Mouse (Mus musculus) left cerebral cortex, adult 18-20 months (tissue): Measurements from ENCODE around the gene Capn15. TPM values are rescaled to one million over a fixed set of nuclear protein-coding genes. Genes with fewer than 3 reads are reported as not detected.

Source experiments
- DNase-seq, 2 experiments: peaks; one replicate each; pipeline ENCODE4 v3.0.0; 2021 to 2022; ENCODE audit warnings: low spot score in 2 of 2, mixed read lengths in 1 of 2
- total RNA-seq, 2 experiments: library from RNA; stranded (reverse); gene quantifications; 2 replicates each; pipeline ENCODE4 v1.2.3; 2021

The Capn15 gene
- total RNA-seq, 2 experiments from 2014 or later, result 50.6 to 51.4 TPM

DNA sequence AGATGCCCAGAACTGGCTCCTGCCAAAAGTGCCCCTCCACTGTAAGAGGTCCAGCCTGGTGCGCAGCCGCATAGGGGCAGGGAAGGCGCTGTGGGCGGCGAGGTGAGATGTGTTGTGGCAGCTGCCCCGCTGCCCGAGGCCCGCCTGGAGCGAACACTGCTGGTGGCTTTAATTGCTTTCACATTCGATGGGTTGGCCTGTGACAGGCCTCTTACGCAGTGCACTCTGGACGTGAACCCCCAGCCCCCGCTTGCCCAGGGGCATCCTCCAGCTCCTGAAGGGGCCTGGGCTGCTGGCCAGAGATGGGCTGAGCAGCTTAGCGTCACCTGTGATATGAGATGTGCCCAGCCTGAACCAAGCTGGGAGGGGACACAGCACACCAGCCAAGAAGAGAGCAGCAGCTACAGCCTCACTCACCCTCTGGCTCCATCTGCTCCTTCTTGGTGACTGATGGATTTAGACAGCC, 28.0 kb downstream of the Capn15 start:
- DNase-seq, result no peak

DNA sequence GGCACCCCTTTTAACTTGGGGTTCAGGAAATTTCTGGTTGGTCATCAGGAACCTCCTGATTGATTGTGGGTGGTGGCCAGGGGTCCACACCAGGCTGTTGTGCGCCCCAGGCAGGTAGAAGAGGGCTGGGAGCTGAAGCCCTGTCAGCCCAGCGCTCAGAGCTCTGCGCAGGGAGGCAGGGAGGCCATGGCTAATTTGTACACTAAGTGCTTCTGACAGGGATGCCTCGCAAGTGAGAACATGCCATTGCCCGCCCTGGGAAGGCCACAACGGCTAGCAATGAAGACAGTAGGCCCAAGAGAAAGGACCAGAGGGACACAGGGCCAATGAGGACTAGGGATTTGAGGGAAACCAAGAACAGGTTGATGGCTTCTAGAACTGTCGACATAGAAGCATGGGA, 29.0 kb downstream of the Capn15 start:
- no peak for DNase-seq

- no peak for DNase-seq
Measured at GRCm38 (mm10) chr17:25956201-25956600, 29.4 kb downstream of the Capn15 start.

- DNase-seq, result no peak
Measured at GRCm38 (mm10) chr17:25955736-25956135, 29.9 kb downstream of the Capn15 start.

GRCm38 (mm10) chr17:25954671-25955070, 30.9 kb downstream of the Capn15 start:
- DNase-seq, result no peak

DNA sequence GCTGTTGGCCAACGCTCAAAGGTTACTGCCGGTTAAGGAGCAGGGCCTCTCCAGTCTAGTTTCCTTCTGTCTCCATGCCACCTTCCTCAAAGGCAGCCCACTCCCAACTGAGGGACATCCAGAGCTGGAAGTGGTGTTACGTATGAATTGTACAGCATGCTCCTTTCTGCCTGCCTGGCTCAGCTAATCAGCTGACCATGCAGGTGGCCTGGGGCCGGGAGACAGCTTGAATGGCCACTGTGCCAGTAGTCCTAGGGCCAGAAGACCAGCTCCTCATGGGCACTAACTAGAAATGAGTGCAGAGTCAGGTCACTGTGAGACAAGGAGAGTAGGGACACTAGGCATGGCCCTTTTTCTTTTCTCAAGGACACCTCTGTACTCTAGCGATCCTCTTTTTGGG, 32.4 kb downstream of the Capn15 start:
- DNase-seq, result no peak

DNA sequence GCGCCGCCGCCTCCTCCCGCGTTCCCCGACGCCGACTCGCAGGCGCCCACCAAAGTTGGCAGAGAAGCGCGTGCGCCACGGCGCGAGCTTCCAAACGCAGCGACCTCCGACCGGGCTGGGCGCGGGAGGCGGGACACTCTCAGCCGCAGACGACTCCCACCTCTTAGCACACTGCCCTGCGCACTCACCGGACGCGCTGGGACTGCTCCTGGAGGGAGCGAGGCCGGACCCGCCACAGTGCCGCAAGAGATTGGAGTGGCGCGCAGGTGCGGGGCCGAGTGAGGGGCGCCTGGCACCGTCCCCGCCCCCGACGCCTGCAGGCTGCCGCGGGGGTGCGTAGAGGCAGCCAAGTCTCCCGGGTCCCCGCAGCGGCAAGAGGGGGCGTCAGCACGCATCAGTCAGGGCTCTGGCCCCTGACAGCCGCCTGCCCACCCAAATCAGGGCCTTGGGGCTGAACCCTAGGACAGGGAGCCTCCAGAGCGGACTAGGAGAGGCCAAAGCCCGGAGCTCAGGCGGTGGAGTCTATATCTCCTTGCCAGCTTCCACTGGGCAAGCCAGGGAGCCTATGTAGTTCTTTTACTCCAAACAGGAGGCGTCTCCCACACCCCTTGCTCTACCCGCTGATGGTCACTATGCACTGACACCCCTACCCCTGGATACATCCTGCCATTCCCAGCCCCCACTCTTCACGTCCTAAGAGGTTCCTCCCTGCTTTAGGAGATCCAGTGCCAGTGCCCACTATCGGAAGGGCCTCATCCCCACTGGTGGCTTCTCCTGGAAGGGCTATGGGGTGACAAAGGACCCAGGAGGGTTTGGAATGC, 33.6 kb downstream of the Capn15 start, which contains the start of gene A930017K11Rik:
Gene A930017K11Rik, minus strand, starts transcription at position 763 of the 821 bp plus-strand sequence.
- no peak for DNase-seq

DNA sequence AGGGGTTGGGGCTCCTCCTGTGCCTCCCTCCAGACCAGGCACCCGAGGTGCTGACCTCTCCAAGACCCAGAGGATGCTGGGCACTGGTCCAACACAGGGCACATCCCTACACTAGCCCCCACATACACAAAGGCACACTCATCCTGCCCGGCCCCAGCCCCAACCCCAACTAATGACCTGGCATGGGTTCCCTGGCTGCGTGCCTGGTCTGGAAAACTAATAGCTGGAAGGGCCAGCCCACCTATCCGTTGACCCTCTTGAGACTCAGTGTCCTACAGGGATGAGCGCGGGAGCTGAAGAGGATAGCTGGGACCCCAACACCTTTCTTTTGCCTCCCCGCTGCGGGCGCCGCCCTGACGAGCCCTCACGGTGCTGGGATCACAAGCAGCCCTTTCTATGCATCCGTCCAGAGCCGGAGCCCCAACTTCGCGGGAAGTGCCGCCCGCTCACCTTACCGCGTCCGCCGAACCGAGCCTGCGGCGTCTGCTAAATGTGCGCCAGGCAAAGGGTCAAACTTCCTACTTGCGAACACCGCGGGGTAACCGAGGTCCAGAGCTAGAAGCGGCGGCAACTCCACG, 34.3 kb downstream of the Capn15 start:
- DNase-seq, result no peak

DNA sequence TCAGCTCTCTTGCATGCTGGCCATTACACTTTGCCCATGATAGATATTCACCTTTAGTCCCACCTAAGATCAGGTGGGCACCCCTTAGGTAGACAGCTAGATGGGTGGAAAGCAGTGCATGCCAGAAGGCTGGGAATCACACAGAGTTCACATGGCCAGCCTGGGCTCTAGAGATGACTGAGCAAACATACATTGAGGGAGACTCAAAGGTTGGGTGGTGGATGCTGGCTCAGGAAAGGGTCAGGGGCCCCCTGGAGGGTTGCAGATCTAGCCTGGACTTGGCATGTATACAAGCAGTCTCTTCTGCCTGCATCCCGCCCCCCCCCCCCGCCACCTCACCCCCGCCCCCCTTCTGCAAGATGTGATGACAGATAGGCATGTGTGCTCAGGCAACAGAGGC, 34.9 kb downstream of the Capn15 start:
- DNase-seq, result no peak

GRCm38 (mm10) chr17:25949981-25950380, 35.6 kb downstream of the Capn15 start:
- DNase-seq, result no peak

- no peak for DNase-seq
Measured at GRCm38 (mm10) chr17:25948051-25948450, 37.5 kb downstream of the Capn15 start.

GRCm38 (mm10) chr17:25947576-25947975, 38.0 kb downstream of the Capn15 start:
- DNase-seq, result no peak

DNA sequence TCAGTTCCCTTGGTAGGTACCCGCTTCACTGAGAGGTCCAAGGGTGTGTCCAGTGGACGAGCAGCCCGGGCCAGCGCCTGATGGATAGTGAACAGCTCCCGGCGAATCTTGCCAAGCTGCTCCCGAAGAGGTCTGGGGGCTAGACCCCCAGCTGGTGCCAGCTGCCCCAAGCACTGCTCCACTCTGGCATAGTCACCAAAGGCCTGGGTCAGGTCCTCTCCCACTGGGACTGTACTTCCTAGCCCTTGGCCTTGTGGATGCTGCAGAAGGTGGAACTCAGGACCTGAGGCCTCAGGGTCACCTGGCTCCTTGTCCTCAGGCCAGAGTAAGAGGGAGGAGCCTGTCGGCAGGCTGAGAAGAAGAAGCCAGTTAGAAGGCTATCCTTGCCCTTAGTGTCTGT, 38.7 kb downstream of the Capn15 start:
- no peak for DNase-seq

GRCm38 (mm10) chr17:25946349-25946748, 39.2 kb downstream of the Capn15 start:
- no peak for DNase-seq

DNA sequence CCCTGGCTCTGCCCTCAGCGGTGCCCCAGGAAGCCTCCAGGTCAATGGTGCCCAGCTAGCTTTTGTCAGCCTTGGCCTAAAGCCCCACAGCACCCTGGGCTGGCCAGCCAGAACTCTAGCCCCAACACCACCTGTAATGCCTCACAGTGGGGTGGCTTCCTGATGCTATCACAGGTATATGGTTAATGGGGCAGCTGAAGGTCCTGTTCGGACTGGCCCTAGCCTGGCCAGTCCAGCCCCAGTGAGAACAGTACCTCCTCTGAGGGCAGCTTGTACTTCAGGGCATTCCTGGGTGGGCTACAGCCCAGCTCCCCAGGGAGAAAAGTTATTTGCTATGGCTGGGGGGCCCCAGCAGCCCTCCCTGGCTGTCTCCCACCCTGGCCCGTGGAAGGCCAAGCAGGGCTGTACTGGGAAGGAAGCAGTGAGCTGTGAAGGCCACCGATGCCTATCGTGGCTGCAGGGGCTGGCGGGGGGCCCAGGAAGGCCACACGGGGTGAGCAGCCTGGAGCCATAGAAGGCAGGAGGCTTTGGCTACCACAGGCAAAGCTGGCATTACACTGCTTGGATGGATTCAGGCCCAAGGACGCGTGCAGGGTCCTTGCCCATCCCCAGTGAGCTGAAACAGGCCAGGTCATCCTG, 40.0 kb downstream of the Capn15 start:
- no peak for DNase-seq

DNA sequence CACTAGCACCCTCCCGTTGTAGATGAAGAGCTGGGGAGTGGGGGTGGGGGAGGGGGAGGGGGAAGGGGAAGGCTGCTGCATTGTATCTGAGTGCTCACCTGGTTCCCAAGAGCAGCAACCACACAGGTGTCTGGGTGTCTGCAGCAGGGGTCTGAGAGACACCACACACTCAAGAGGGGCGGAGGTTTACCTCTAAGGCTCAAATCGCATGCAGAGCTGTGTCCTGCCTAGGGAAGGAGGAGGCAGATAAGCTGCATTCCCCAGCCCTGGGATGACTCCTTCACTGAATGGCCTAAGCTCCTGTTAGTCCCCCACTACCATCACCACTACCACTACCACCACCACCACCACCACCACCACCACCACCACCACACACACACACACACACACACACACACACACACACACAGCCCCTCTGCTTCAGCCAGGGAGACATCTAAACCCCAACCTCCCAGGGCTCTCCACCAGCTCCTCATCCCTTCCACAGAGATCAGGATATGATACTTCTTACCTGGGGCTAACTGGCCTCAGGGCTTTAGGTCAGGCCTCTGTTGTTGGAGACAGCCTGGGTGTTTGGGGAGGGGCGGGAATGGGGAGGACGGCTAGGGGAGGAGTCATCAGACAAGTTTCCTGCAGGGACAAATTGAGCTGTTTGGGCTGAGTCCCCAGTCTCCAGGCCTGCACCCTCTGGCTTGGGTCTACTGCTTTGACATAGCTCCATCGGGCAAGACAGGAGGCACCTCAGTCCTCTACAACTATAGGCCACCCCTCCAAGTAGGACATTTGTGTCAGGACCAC, 41.0 kb downstream of the Capn15 start, which contains the start of the genes Pigq and Nhlrc4:
Gene Pigq, minus strand, starts transcription at position 571 of the 798 bp plus-strand sequence.
Gene Nhlrc4, minus strand, starts transcription at position 596 of the 798 bp plus-strand sequence.
- DNase-seq, result no peak

DNA sequence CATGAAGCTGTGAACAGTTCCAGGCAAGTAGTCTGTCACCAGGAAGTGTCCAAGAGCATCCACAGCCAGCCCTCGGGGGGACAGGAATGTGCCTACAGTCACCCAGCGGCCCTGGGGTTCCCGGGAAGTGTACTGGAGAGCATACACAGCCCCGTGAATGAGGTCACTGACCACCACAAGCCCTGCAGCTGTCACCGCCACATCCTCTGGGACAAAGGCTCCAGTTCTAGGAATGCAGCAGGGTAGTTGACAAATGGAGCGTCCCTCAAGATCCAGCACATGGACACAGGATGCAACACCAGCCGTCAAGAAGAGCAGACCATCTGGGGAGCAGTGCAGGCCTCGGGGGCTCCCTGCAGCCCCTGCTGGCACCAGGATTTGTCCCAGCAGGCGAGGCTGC, 41.8 kb downstream of the Capn15 start:
- no peak for DNase-seq

DNA sequence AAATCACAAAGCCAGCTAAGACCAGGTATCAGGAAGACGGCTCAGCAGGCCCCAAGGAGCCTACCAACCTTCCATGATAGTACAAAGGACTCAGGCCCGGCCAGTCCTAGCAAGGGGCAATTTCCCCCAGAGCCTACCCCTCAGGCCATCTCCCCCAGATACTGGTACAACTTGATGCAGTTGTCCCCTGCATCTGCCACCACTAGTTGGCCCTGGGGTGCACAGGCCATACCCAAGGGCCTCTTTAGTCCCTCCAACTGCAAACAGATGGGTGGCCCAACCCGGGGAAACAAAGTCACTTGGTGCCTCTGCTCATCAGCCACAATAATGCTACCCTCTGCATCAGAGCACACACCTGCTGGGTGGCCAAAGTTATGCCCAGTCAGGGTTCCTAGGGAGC, 42.4 kb downstream of the Capn15 start:
- DNase-seq, result no peak

- no peak for DNase-seq
Measured at GRCm38 (mm10) chr17:25942597-25943151, 42.9 kb downstream of the Capn15 start.

- peak; percentile 74 to 79 for DNase-seq
Measured at GRCm38 (mm10) chr17:25941511-25942241, 43.9 kb downstream of the Capn15 start.
